Mouse (Mus musculus) neural tube, embryonic 11.5 days (tissue): ENCODE data around the gene Pbxip1. TPM values are rescaled to one million over a fixed set of nuclear protein-coding genes. Genes with fewer than 3 reads are reported as not detected.

Experiments used
- ATAC-seq: fragments of 200-750 bp; cut with Nextera tagmentation; 2 replicates; pipeline ENCODE4 v1.8.0; 2017; ENCODE audit warnings: moderate number of reproducible peaks, mild to moderate bottlenecking, moderate TSS enrichment, moderate library complexity; ENCODE audit not compliant: insufficient read depth, low FRiP score, low TSS enrichment
- DNase-seq: peaks from one replicate; pipeline ENCODE4 v3.0.0-alpha.2; 2015; ENCODE audit warnings: low spot score
- H3K27ac ChIP-seq: fragments of 300-500 bp; sonication (generic); 2 replicates; pipeline ENCODE4 v1.5.1; 2014; ENCODE audit warnings: low read depth, mild to moderate bottlenecking, low read length
- H3K27me3 ChIP-seq: fragments of 300-500 bp; sonication (generic); 2 replicates; pipeline ENCODE4 v1.6.1; 2014; ENCODE audit warnings: mild to moderate bottlenecking, low read length, mixed read lengths; ENCODE audit not compliant: control insufficient read depth, insufficient read depth
- H3K36me3 ChIP-seq: fragments of 300-500 bp; sonication (generic); 2 replicates; pipeline ENCODE4 v1.6.1; 2014; ENCODE audit warnings: mild to moderate bottlenecking, low read length, moderate library complexity, mixed read lengths; ENCODE audit not compliant: control insufficient read depth, insufficient read depth
- H3K4me1 ChIP-seq: fragments of 300-500 bp; sonication (generic); 2 replicates; pipeline ENCODE4 v1.6.1; 2014; ENCODE audit warnings: low read length, mixed read lengths; ENCODE audit not compliant: control insufficient read depth, insufficient read depth
- H3K4me2 ChIP-seq: fragments of 300-500 bp; sonication (generic); 2 replicates; pipeline ENCODE4 v1.6.1; 2014; ENCODE audit warnings: low read depth, mild to moderate bottlenecking, moderate library complexity
- H3K4me3 ChIP-seq: fragments of 300-500 bp; sonication (generic); 2 replicates; pipeline ENCODE4 v1.5.1; 2014; ENCODE audit warnings: low read depth, low read length
- H3K9ac ChIP-seq: fragments of 300-500 bp; sonication (generic); 2 replicates; pipeline ENCODE4 v1.6.1; 2014; ENCODE audit warnings: mild to moderate bottlenecking, low read length
- H3K9me3 ChIP-seq: fragments of 300-500 bp; sonication (generic); 2 replicates; pipeline ENCODE4 v1.6.1; 2016; ENCODE audit warnings: low read length; ENCODE audit not compliant: control insufficient read depth
- WGBS: fragments of 180-500 bp; shearing (Covaris S2); extraction: QIAGEN DNeasy Blood & Tissue Kit; methylation state at CpG from one replicate; pipeline ENCODE4 v1.1.7; 2014; 5-methylcytosine and 5-hydroxymethylcytosine counted together
- polyA plus RNA-seq: library from polyadenylated mRNA; unstranded; fragments of >200 nt; fragmentation: Nextera tagmentation; extraction: Ambion mirVana; gene quantifications from 2 replicates; pipeline ENCODE4 v1.2.1, GENCODE M21; 2014

Pbxip1 gene
- polyA plus RNA-seq, 1 experiment from 2014 or later: 9.1 TPM

DNA sequence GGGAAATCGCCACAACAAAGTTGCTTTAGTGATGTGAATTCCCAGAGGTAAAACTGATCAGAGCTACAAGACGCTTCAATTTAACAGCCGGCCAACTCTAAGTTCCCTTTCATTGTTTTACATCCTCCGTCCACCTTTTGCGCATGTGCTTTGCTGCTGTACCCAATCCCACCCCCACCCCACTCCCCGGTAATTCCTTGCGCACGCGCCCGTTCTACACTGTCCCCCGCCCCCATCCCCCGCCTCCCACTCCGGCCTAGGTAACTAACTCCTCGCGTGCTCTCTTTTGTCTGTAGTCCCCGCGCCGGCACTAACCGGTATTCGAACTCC lies 18.7 kb upstream of the Pbxip1 start:
- 0% methylated on average over 20 of the region's 20 CpGs for WGBS
- no peak for DNase-seq

DNA sequence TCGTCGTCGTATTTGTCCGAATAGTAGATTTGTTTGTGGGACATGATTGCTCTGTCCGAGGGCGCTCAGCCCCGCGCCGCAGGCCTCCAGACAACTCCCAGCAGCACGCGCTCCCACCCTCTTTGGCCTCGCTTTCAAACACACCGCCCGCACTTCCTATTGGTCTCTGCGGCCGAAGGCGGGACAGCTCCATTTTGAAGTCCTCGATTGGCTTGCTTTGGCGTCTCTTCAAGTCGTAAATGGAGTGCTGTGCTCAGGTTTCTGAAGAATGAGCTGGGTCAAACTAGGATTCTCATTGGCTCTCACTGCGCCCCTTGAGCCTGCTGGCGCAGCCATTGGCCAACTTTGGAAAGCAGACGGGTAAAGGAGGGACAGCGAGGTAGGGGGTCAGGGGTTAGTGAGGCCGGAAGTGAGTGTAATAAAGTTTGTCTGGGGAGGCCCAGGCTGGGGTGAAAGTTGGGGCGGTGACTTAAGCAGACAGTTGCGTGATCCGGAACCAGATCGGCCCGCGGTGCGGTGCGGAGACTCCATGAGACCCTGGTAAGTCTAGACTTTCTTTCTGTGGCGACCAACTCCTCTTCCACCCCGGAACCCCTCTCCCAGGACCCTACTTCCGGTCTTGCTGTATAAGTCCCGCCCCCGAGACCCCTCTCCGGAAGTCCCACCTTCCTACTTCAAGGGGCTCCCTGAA lies 18.2 kb upstream of the Pbxip1 start, which contains the start of the genes Cks1b and Shc1:
Gene Cks1b (minus strand): TSS at position 214 of the 691 bp plus-strand sequence.
Gene Shc1 (plus strand): TSS at position 274 of the 691 bp plus-strand sequence.
- H3K9me3 ChIP-seq: no peaks in the 10 kb centered on the region
- peak; percentile 95 for ATAC-seq
- no peaks in the 10 kb centered on the region for H3K27me3 ChIP-seq
- peak within 1 kb of the TSS; percentile 53 for H3K4me3 ChIP-seq
- peak within 1 kb of the TSS; percentile 66 for H3K9ac ChIP-seq
- H3K4me1 ChIP-seq: peaks cover 27% of the 10 kb centered on the region
- H3K27ac ChIP-seq: peak within 1 kb of the TSS; percentile 84
- peak; percentile 96 for DNase-seq
- peaks cover 6% of the 10 kb centered on the region; the same call in 1 of the 2 replicates for H3K36me3 ChIP-seq
- WGBS: under 1% methylated on average over 38 of the region's 39 CpGs
- peak within 1 kb of the TSS; percentile 91 for H3K4me2 ChIP-seq

More for the DNA sequence above, 18.7 kb upstream of the Pbxip1 start:
- no peaks in the 10 kb centered on the region for H3K27me3 ChIP-seq
- peak overlapping the region; percentile 49 for H3K9ac ChIP-seq
- H3K4me2 ChIP-seq: peak overlapping the region; percentile 77
- H3K4me3 ChIP-seq: peak overlapping the region; percentile 53
- H3K4me1 ChIP-seq: peaks cover 27% of the 10 kb centered on the region
- H3K9me3 ChIP-seq: no peaks in the 10 kb centered on the region
- H3K36me3 ChIP-seq: peaks cover 6% of the 10 kb centered on the region; the same call in 1 of the 2 replicates
- ATAC-seq: peak; percentile 40
- H3K27ac ChIP-seq: peak overlapping the region; percentile 47; the same call in 1 of the 2 replicates

DNA sequence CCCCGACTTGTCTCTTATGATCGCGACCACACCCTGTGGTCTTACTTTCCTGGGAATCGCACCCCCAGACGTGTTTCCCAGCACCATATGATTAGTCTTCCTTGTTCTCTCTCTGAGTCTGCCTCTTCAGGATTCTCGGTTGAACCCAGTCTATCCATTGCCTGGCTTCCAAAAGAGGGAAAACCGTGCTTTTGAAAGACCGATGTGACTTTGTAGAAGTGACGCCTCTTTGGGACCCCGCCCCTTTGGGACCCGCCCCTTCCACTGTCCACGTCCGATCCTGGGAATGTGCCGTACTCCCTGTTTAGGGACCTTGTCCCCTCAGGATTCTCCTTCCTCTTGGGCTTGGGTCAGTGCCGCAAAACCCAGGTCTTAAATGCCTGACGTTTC lies 17.6 kb upstream of the Pbxip1 start:
- Histone ChIP-seq H3K4me2 (peak overlapping the region; percentile 91), H3K9me3 (no peaks in the 10 kb centered on the region), H3K36me3 (peaks cover 6% of the 10 kb centered on the region; the same call in 1 of the 2 replicates), H3K4me3 (peak overlapping the region; percentile 53), H3K4me1 (peaks cover 27% of the 10 kb centered on the region), H3K27ac (peak overlapping the region; percentile 84), H3K27me3 (no peaks in the 10 kb centered on the region), H3K9ac (peak overlapping the region; percentile 66)
- peak; percentile 81 for DNase-seq
- under 1% methylated on average over 16 of the region's 16 CpGs for WGBS
- ATAC-seq: peak; percentile 37

DNA sequence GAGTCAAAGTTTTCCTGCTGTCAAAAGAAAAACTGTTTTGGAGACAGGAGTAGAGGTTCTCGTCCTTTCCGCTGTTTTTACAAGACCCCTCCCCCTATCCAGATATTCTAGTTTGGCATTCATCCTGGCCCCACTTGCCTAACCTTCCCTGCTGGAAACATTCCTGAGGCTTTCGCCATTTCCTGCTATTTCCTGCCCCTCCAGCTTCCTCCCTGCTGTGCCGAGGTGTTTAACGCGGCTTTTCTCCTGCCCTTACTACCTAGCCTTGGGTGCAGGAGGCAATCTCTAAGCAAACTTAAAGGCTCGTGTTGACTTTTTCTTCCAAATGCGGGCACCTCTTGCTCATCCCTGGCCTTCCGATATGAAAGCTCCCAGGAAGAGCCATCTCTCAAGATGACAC lies 16.9 kb upstream of the Pbxip1 start:
- Histone ChIP-seq H3K27me3 (no peaks in the 10 kb centered on the region), H3K4me2 (peak overlapping the region; percentile 91), H3K4me1 (peaks cover 27% of the 10 kb centered on the region), H3K9me3 (no peaks in the 10 kb centered on the region), H3K27ac (peak overlapping the region; percentile 84; the same call in 1 of the 2 replicates), H3K9ac (peak overlapping the region; percentile 66), H3K4me3 (peak overlapping the region; percentile 53), H3K36me3 (peaks cover 6% of the 10 kb centered on the region; the same call in 1 of the 2 replicates)
- WGBS: under 1% methylated on average over 9 of the region's 9 CpGs
- no peak for DNase-seq
- no peak for ATAC-seq

DNA sequence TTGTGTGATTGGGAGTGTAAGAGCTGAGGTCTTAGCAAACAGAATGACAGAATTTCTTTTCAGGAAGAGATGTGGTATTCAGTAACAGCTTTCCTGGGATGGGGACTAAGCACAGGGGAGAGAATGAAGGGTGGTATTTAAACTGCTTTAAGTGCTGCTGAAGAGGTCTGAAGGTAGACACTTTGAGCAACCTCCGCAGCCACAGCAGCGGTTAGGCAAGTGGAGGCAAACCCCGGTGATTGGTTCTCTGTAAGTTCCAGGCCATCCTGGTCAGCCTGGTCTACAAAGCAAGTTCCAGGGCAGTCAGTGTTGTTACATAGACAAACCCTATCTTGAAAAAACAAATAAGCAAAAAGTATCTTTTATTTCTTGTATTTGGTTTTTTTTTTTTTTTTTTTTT lies 16.5 kb upstream of the Pbxip1 start:
- 19% methylated on average over 3 of the region's 3 CpGs for WGBS
- Histone ChIP-seq H3K4me3 (peak overlapping the region; percentile 53), H3K4me1 (peaks cover 27% of the 10 kb centered on the region)

DNA sequence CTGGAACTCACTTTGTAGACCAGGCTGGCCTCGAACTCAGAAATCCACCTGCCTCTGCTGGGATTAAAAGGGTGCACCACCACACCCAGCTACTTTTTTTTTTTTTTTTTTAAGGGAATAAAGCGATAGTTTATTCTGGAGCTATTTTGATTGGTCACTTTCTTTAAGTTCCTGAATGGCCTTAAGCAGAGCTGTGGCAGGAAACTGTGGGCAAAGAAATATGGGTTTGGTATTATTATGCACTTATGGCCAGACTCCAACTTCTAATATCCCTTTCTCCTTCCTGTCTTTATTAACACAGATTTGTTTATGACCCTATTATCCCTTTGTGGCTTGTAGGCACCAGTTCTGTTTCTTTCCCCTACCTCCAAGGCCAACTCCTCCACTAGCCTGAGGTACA lies 16.1 kb upstream of the Pbxip1 start:
- Histone ChIP-seq H3K9ac (no peak overlapping the region), H3K4me3 (0 out of 2 replicates have a peak overlapping the region, but pooled peaks have one; percentile 39), H3K27me3 (no peaks in the 10 kb centered on the region), H3K27ac (no peak overlapping the region), H3K4me2 (peak overlapping the region; percentile 58), H3K36me3 (peaks cover 2% of the 10 kb centered on the region; the same call in 1 of the 2 replicates), H3K4me1 (peaks cover 27% of the 10 kb centered on the region), H3K9me3 (no peaks in the 10 kb centered on the region)
- no peak for DNase-seq
- 46% methylated on average over 2 of the region's 2 CpGs for WGBS
- no peak for ATAC-seq

More for the DNA sequence above, 16.5 kb upstream of the Pbxip1 start:
- ATAC-seq (no peak), DNase-seq (no peak)
- Histone ChIP-seq H3K9me3 (no peaks in the 10 kb centered on the region), H3K9ac (peak overlapping the region; percentile 66; the same call in 1 of the 2 replicates), H3K27ac (peak overlapping the region; percentile 67; the same call in 1 of the 2 replicates), H3K36me3 (peaks cover 2% of the 10 kb centered on the region; the same call in 1 of the 2 replicates), H3K4me2 (peak overlapping the region; percentile 91), H3K27me3 (no peaks in the 10 kb centered on the region)

DNA sequence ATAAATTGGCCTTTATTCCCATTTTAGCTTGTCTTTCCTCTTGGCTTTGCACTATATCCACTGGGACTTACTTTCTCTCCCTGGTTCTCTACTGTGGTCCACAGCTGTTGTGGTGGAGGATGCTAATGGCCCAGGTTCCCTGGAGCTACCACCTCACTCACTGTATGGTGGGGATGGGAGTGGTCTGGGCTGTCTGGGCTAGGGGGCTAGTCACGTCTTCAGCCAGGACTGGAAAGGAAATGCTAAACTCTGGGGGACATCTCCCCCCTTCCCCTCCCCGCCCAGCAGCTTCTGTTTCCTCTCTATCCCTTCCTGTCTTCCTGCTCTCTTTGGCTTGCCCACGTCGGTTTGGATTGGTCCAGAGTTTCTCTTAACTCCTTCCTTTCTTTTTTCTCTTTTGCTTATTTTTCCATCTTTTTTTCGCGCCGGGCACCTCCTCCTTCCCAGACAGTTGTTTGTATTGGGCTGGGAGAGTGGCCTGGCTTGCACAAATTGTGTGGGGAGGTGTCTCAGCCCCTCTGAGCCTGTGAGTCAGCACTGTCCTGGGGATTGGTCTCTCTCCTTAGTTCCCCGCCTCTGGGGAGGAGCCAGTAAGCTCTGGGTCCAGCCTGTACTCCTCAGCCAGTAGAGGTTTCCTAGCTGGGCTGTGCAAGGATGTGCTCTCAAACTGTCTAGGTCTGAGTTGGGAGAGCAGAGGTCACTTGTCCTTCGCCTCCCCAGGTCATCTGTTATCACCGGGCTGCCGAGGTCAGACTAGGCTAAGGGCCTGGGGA lies 15.3 kb upstream of the Pbxip1 start:
- ATAC-seq (no peak), DNase-seq (peak; percentile 63)
- no peaks in the 10 kb centered on the region for H3K27me3 ChIP-seq
- H3K9ac ChIP-seq: peak overlapping the region; percentile 63
- no peaks in the 10 kb centered on the region; the same call in 1 of the 2 replicates for H3K36me3 ChIP-seq
- 2% methylated on average over 11 of the region's 11 CpGs for WGBS
- H3K27ac ChIP-seq: peak overlapping the region; percentile 49; the same call in 1 of the 2 replicates
- H3K9me3 ChIP-seq: no peaks in the 10 kb centered on the region
- H3K4me3 ChIP-seq: peak overlapping the region; percentile 39
- peaks cover 27% of the 10 kb centered on the region for H3K4me1 ChIP-seq
- H3K4me2 ChIP-seq: peak overlapping the region; percentile 58

DNA sequence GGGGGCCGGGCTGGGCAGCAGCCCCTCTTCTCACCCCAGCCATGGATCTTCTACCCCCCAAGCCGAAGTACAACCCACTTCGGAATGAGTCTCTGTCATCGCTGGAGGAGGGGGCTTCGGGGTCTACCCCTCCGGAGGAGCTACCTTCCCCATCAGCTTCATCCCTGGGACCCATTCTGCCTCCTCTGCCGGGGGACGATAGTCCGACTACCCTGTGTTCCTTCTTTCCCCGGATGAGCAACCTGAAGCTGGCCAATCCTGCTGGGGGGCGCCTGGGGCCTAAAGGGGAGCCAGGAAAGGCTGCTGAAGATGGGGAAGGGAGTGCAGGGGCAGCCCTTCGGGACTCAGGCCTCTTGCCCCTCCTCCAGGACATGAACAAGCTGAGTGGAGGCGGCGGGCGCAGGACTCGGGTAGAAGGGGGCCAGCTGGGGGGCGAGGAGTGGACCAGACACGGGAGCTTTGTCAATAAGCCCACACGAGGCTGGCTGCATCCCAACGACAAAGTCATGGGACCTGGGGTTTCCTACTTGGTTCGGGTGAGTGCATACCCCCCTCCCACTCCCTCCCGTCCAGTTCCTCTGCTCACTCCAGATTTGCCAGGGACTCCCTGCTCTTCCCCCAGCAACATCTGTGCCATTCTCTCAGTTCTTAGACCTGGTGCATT lies 14.6 kb upstream of the Pbxip1 start:
- Histone ChIP-seq H3K4me3 (peak overlapping the region; percentile 39), H3K4me1 (peaks cover 23% of the 10 kb centered on the region), H3K9ac (peak overlapping the region; percentile 63), H3K36me3 (no peaks in the 10 kb centered on the region), H3K27ac (0 out of 2 replicates have a peak overlapping the region, but pooled peaks have one; percentile 39), H3K4me2 (peak overlapping the region; percentile 58), H3K27me3 (no peaks in the 10 kb centered on the region), H3K9me3 (no peaks in the 10 kb centered on the region)
- DNase-seq: no peak
- no peak for ATAC-seq
- 5% methylated on average over 22 of the region's 22 CpGs for WGBS
